Mouse (Mus musculus): ENCODE measurements around the gene Ttc33. TPM values are rescaled to one million over a fixed set of nuclear protein-coding genes. Genes with fewer than 3 reads are reported as not detected.
A peak's percentile ranks its signal among the peaks of the same experiment; 100 is the strongest.

Ttc33 gene
- polyA plus RNA-seq, 1 experiment from 2014 or later = 37.4 TPM

DNA sequence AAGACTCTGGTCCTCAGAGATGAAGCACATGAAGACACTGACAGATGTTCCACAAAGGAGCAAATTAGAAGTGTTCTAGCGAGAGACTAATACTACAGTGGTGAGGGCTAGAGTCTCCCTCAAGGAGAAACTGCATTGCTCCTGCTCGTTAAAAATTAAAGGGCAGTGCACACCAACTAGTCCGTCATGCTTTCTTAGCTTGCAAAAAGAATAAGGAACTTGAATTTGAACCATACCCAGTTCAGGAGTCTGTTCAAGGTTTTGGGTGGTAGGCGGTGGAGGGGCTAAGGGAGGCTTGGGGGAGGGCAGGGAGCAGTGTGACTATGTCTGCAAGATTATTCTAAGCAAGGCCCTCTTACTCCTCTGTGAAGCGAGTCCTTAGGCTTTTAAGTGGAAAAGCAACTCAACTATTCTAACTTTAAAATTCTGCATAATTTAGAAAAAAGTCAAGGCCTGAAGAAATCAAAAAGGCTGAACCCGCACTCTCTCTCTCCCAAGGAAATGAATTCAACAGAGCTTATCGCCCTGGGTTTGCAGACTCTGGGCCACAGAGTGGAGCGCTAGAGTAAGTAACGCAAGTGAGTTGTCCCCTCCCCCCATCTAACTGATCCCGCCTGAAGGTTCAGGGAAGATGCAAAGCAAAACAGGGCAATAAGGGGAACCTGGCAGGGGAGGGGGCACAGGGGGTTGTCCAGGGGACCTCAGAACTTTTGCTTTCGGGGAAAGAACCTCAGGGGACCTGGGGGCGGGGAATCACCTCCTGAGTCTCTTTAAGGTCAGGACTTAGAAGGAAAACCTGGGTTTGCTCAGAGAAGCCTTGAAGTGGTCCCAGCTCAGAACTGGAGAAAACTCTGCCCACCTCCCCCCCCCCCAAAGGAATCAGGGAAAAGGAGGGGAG lies 56.2 kb downstream of the Ttc33 start:
- DNase-seq (ENCODE audit: low spot score) = no peak
- WGBS = 30% methylated on average over 12 of the region's 12 CpGs
- H3K4me3 ChIP-seq (ENCODE audit: low read depth, low read length) = peak overlapping the region; percentile 56
- no peaks in the 10 kb centered on the region for H3K36me3 ChIP-seq (ENCODE audit: control insufficient read depth, insufficient read depth, low read length)
- peak overlapping the region; percentile 32; the same call in 1 of the 2 replicates for H3K9ac ChIP-seq (ENCODE audit: low read length)
- H3K4me2 ChIP-seq (ENCODE audit: low read length) = peak overlapping the region; percentile 99
- H3K27ac ChIP-seq (ENCODE audit: low read depth) = no peak overlapping the region
- peaks cover 47% of the 10 kb centered on the region for H3K27me3 ChIP-seq (replicated peaks; ENCODE audit: control insufficient read depth, insufficient read depth, low read length)
- 0 out of 2 replicates have a peak, but pooled peaks have one; percentile 2 for ATAC-seq (replicated peaks; ENCODE audit: low FRiP score, low TSS enrichment, low read depth)
- H3K9me3 ChIP-seq (ENCODE audit: control insufficient read depth, low read length) = no peaks in the 10 kb centered on the region
- peaks cover 20% of the 10 kb centered on the region for H3K4me1 ChIP-seq (replicated peaks; ENCODE audit: control insufficient read depth, insufficient read depth, low read length)

DNA sequence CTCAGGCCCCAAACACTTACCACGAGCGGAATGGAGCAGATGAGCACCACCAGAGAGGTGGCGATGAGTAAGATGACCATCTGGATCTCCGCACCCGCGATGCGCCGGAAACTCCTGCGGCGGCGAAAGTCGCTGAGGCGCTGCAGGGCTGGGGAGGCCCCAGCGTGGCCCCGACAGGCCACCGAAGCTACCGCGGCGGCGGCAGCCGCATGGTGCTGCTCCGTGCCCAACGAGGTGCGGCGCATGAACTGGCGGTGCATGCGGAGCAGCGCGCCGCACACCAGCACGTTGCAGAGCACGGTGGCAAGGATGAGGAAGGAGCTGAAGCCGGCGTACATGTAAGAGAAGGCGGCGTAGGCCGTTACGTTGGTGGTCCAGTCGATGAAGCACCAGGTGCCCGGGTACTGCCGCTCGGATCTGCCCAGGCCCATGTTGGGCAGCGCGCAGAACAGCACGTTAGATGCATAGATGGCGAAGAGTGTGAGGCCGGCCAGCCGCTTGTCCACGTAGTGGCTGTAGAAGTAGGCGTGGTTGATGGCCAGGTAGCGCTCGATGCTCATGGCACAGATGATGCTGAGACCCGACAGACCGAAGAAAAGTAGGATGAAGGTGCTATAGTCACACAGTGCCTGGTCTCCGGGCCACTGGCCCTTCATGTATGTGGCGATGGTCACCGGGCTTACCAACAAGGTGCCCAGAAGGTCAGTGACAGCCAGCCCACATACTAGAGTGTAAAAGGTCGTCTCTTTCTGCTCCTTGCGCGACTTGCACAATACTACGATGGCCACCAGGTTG lies 57.1 kb downstream of the Ttc33 start:
- peak overlapping the region; percentile 32 for H3K9ac ChIP-seq (ENCODE audit: low read length)
- WGBS = 2% methylated on average over 61 of the region's 61 CpGs
- peaks cover 20% of the 10 kb centered on the region for H3K4me1 ChIP-seq (replicated peaks; ENCODE audit: control insufficient read depth, insufficient read depth, low read length)
- no peaks in the 10 kb centered on the region for H3K9me3 ChIP-seq (ENCODE audit: control insufficient read depth, low read length)
- peak overlapping the region; percentile 56 for H3K4me3 ChIP-seq (ENCODE audit: low read depth, low read length)
- no peaks in the 10 kb centered on the region for H3K36me3 ChIP-seq (ENCODE audit: control insufficient read depth, insufficient read depth, low read length)
- peaks cover 47% of the 10 kb centered on the region for H3K27me3 ChIP-seq (replicated peaks; ENCODE audit: control insufficient read depth, insufficient read depth, low read length)
- peak; percentile 68 for DNase-seq (ENCODE audit: low spot score)
- peak overlapping the region; percentile 99 for H3K4me2 ChIP-seq (ENCODE audit: low read length)
- H3K27ac ChIP-seq (ENCODE audit: low read depth) = no peak overlapping the region
- peak; percentile 20 for ATAC-seq (replicated peaks; ENCODE audit: low FRiP score, low TSS enrichment, low read depth)

- H3K4me3 ChIP-seq (ENCODE audit: low read depth, low read length) = peak overlapping the region; percentile 56
- peaks cover 47% of the 10 kb centered on the region for H3K27me3 ChIP-seq (replicated peaks; ENCODE audit: control insufficient read depth, insufficient read depth, low read length)
- no peak overlapping the region for H3K27ac ChIP-seq (ENCODE audit: low read depth)
- WGBS = 7% methylated on average over 40 of the region's 40 CpGs
- H3K9ac ChIP-seq (ENCODE audit: low read length) = 0 out of 2 replicates have a peak overlapping the region, but pooled peaks have one; percentile 32
- DNase-seq (ENCODE audit: low spot score) (no peak), ATAC-seq (replicated peaks; ENCODE audit: low FRiP score, low TSS enrichment, low read depth) (peak; percentile 1; the same call in 1 of the 2 replicates)
- H3K4me1 ChIP-seq (replicated peaks; ENCODE audit: control insufficient read depth, insufficient read depth, low read length) = peaks cover 20% of the 10 kb centered on the region
- H3K9me3 ChIP-seq (ENCODE audit: control insufficient read depth, low read length) = no peaks in the 10 kb centered on the region
- H3K36me3 ChIP-seq (ENCODE audit: control insufficient read depth, insufficient read depth, low read length) = no peaks in the 10 kb centered on the region
- H3K4me2 ChIP-seq (ENCODE audit: low read length) = peak overlapping the region; percentile 99
Measured at GRCm38 (mm10) chr15:5243036-5243958, 58.0 kb downstream of the Ttc33 start.

DNA sequence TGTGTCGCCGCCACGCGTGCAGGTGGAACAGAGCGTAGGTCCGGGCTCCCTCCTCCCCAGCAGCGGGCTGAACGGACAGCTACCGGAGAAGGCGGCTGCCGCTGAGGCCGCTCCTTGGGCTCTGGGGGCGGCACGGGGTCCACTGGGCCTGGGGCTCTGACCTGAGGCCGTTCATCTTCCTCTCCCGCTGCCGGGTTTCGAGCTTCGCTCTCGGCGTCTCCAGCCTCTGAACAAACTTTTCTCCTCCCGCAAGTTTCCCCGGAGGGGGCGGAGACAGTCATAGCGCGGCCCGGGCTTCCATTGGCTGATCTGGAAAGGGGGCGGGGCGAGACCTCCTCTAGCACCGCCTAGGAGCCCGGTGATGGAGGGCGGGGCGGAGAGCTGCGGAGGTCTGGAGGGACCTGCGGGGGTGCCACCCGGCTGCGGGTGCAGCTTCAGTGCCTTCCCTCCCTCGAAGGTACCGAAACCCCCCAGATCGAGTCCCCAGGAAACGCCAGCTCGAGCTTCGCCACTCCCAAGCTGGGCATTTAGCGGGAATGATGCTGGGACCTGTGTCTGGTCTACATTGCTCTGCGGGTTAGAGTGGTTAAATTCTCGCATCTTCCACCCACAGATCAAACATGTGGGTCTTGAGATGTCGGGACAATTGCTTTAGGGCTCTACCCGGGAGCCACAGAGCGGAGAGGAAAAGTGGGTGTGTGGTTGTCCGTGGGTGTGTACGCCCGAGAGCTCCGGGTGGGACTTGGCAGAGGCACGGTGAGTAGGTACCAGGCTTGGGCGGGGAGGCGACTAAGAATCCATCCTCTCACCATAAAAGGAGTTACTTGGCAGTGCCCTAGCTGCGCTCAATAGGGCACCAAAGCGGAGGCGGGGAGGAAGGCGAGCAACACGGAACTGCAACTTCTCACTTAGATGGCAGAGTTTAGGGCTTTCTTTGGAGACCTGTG lies 58.9 kb downstream of the Ttc33 start, which contains the start of gene Ptger4:
TSS of gene Ptger4 (minus strand) at position 229 of the 947 bp plus-strand sequence.
- ATAC-seq (replicated peaks; ENCODE audit: low FRiP score, low TSS enrichment, low read depth) = peak; percentile 95

DNA sequence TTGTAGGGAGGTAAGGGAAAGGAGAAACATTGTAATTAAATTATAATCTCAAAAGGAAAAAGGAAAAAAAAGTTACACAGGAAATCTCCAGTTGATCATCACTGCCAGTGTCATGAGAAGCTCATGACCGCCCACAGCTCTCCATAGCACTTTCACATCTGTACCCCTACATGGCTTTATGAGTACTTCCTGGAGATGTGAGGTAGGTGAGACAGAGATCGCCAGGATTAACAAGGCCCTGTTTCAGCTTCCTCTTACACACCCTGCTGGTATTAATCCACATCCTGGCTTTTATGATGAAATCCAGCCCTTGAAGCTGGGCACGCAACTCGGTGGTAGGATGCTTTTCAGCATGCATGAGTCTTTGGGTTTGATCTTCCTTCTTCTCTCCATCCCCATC lies 64.9 kb downstream of the Ttc33 start:
- no peaks in the 10 kb centered on the region for H3K9me3 ChIP-seq (ENCODE audit: control insufficient read depth, low read length)
- H3K4me3 ChIP-seq (ENCODE audit: low read depth, low read length) = no peak overlapping the region
- no peaks in the 10 kb centered on the region for H3K4me1 ChIP-seq (replicated peaks; ENCODE audit: control insufficient read depth, insufficient read depth, low read length)
- H3K27ac ChIP-seq (ENCODE audit: low read depth) = no peak overlapping the region
- WGBS = 89% methylated on average over 4 of the region's 4 CpGs
- no peak for ATAC-seq (replicated peaks; ENCODE audit: low FRiP score, low TSS enrichment, low read depth)
- DNase-seq (ENCODE audit: low spot score) = no peak
- no peak overlapping the region for H3K9ac ChIP-seq (ENCODE audit: low read length)
- H3K27me3 ChIP-seq (replicated peaks; ENCODE audit: control insufficient read depth, insufficient read depth, low read length) = peaks cover 5% of the 10 kb centered on the region
- no peaks in the 10 kb centered on the region for H3K36me3 ChIP-seq (ENCODE audit: control insufficient read depth, insufficient read depth, low read length)
- no peak overlapping the region for H3K4me2 ChIP-seq (ENCODE audit: low read length)

More for the DNA sequence above, 58.9 kb downstream of the Ttc33 start, which contains the start of gene Ptger4:
- peaks cover 47% of the 10 kb centered on the region for H3K27me3 ChIP-seq (replicated peaks; ENCODE audit: control insufficient read depth, insufficient read depth, low read length)
- H3K4me2 ChIP-seq (ENCODE audit: low read length) = peak within 1 kb of the TSS; percentile 99
- peak; percentile 93 for DNase-seq (ENCODE audit: low spot score)
- no peaks in the 10 kb centered on the region for H3K9me3 ChIP-seq (ENCODE audit: control insufficient read depth, low read length)
- peak within 1 kb of the TSS; percentile 56 for H3K4me3 ChIP-seq (ENCODE audit: low read depth, low read length)
- no peaks in the 10 kb centered on the region for H3K36me3 ChIP-seq (ENCODE audit: control insufficient read depth, insufficient read depth, low read length)
- H3K4me1 ChIP-seq (replicated peaks; ENCODE audit: control insufficient read depth, insufficient read depth, low read length) = peaks cover 20% of the 10 kb centered on the region
- H3K27ac ChIP-seq (ENCODE audit: low read depth) = no peak within 1 kb of the TSS
- H3K9ac ChIP-seq (ENCODE audit: low read length) = 0 out of 2 replicates have a peak within 1 kb of the TSS, but pooled peaks have one; percentile 32
- WGBS = 2% methylated on average over 61 of the region's 61 CpGs

- no peak overlapping the region for H3K4me2 ChIP-seq (ENCODE audit: low read length)
- no peak overlapping the region for H3K4me3 ChIP-seq (ENCODE audit: low read depth, low read length)
- no peak for ATAC-seq (replicated peaks; ENCODE audit: low FRiP score, low TSS enrichment, low read depth)
Measured at GRCm38 (mm10) chr15:5260183-5260582, 74.9 kb downstream of the Ttc33 start.

GRCm38 (mm10) chr15:5261004-5261403 lies 75.7 kb downstream of the Ttc33 start:
- WGBS = 81% methylated on average over 3 of the region's 3 CpGs
- ATAC-seq (replicated peaks; ENCODE audit: low FRiP score, low TSS enrichment, low read depth) = no peak

More at GRCm38 (mm10) chr15:5260183-5260582, 74.9 kb downstream of the Ttc33 start:
- DNase-seq (ENCODE audit: low spot score) = no peak
- Histone ChIP-seq H3K27me3 (replicated peaks; ENCODE audit: control insufficient read depth, insufficient read depth, low read length) (no peaks in the 10 kb centered on the region), H3K4me1 (replicated peaks; ENCODE audit: control insufficient read depth, insufficient read depth, low read length) (no peaks in the 10 kb centered on the region), H3K36me3 (ENCODE audit: control insufficient read depth, insufficient read depth, low read length) (no peaks in the 10 kb centered on the region), H3K9ac (ENCODE audit: low read length) (no peak overlapping the region), H3K9me3 (ENCODE audit: control insufficient read depth, low read length) (no peaks in the 10 kb centered on the region), H3K27ac (ENCODE audit: low read depth) (no peak overlapping the region)
- WGBS = 68% methylated on average over 5 of the region's 5 CpGs

More at GRCm38 (mm10) chr15:5261004-5261403, 75.7 kb downstream of the Ttc33 start:
- no peak overlapping the region for H3K9ac ChIP-seq (ENCODE audit: low read length)
- no peak for DNase-seq (ENCODE audit: low spot score)
- no peaks in the 10 kb centered on the region for H3K36me3 ChIP-seq (ENCODE audit: control insufficient read depth, insufficient read depth, low read length)
- no peaks in the 10 kb centered on the region for H3K27me3 ChIP-seq (replicated peaks; ENCODE audit: control insufficient read depth, insufficient read depth, low read length)
- H3K4me3 ChIP-seq (ENCODE audit: low read depth, low read length) = no peak overlapping the region
- no peak overlapping the region for H3K4me2 ChIP-seq (ENCODE audit: low read length)
- no peaks in the 10 kb centered on the region for H3K4me1 ChIP-seq (replicated peaks; ENCODE audit: control insufficient read depth, insufficient read depth, low read length)
- H3K27ac ChIP-seq (ENCODE audit: low read depth) = no peak overlapping the region
- no peaks in the 10 kb centered on the region for H3K9me3 ChIP-seq (ENCODE audit: control insufficient read depth, low read length)

Data from intestine, embryonic 14.5 days (tissue).